Mouse (Mus musculus): ENCODE data around the gene Kcnh2.

DNA sequence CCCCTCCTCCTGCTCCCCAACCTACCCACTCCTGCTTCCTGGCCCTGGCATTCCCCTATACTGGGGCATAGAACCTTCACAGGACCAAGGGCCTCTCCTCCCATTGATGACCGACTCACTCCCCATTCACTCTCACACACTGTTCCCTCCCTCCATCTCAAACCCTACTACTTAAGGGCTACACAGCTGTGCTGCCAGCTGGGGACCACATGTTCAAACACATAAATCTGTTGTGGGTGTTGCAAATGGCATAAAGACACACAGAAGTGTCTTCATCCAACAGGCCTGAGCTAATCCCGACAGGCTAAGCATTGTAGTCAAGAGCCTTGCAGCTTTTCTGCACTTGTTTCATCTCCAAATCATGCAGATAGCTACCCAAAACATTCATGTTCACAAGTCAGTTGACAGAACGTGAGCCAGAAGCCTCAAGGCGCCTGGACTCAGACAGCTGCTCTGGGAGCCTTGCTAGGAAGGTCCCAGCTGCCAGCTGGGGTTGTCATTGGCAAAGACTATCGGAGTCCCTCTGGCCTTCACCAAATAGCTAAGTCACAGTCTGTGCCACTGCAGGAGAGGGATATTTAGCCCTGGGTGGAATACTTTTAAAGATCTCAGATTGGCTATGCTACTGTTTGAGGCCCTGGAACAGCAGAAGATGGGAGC, 44.2 kb downstream of the Kcnh2 start:
- TF ChIP-seq CTCF (IDR thresholded peaks at IDR 0.05; ENCODE audit: low read depth) (no peak), EP300 (IDR thresholded peaks at IDR 0.05; ENCODE audit: low read depth) (no peak)

Measured in liver, postnatal 0 days (tissue).